Mouse (Mus musculus): ENCODE measurements around the gene Suds3. TPM values are rescaled to one million over a fixed set of nuclear protein-coding genes. Genes with fewer than 3 reads are reported as not detected.

Suds3 gene
- polyA plus RNA-seq, 1 experiment from 2014 or later: 106 TPM

DNA sequence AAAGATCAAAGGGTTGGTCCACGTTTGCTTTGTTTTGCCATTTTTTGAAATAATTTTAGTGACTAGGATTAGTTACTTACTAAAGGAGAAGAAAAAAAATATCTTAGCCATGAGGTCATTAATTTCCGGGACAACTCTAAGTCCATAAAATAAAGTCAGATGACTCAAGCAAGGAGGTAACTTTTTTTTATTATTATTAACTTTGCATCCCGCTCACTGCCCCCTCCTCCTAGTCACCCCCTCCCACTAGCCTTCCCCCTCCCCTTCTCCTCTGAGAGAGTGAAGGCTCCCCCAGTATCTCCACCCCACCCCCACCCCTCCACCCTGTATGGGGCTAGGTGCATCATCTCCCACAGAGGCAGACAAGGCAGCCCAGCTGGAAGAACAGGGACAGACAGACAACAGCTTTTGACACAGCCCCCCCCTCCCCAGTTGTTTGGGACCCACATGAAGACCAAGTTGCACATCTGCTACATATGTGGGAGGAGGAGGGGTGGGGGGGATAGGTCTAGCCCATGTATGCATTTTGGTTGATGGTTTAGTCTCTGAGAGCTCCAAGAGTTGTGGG is 19.1 kb upstream of the Suds3 start:
- H3K27me3 ChIP-seq: no peaks in the 10 kb centered on the region
- WGBS: 58% methylated on average over 3 of the region's 3 CpGs
- H3K4me1 ChIP-seq (replicated peaks): peaks cover 11% of the 10 kb centered on the region
- no peaks in the 10 kb centered on the region for H3K36me3 ChIP-seq
- H3K4me2 ChIP-seq: no peak overlapping the region
- H3K4me3 ChIP-seq (replicated peaks): no peak overlapping the region
- no peak overlapping the region for H3K9ac ChIP-seq (replicated peaks)
- H3K27ac ChIP-seq: no peak overlapping the region
- no peaks in the 10 kb centered on the region for H3K9me3 ChIP-seq
- no peak for ATAC-seq (ENCODE audit: insufficient number of reproducible peaks, insufficient read depth, low FRiP score, low TSS enrichment, low read depth)

DNA sequence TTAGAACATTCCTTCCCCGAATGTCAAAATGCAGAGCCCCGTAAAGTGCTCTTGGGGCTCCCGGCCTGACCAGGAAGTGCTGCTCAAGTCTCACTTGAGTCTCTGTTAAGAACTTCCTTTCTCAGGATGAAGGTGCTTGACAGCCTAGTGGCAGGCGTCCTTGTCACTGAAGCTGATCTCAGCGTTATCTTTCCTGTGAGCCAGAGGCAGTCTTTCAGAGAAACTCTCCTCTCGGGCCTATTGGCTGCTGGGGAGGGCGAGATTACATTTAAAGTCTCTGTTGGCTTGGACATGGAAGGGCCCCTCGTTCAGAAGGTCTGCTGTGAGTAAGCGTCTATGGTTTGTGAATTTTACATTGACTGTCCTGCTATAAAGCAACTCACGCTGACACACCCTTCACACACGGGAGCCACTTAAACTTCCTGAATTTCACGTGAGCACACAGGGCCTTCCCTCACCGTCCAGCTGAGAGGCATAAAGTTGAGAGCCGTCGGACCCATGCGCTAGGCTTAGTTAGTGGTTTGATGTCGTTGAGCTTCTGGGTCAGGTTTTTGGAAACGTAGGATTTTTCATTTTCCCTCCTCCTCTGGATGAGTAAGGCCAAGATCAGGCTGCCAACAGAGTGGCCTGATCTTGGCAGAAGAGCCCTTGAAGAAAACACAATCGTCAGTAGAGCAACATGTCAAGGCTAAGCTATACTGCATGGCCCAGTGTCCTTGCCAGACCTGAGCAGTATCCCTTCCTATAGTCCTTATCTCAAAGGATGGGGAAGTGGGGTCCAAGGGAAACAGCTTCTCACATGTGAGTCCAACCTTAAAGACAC is 18.4 kb upstream of the Suds3 start:
- ATAC-seq (ENCODE audit: insufficient number of reproducible peaks, insufficient read depth, low FRiP score, low TSS enrichment, low read depth): no peak
- Histone ChIP-seq H3K27ac (no peak overlapping the region), H3K9ac (replicated peaks) (no peak overlapping the region), H3K9me3 (no peaks in the 10 kb centered on the region), H3K4me2 (no peak overlapping the region), H3K4me3 (replicated peaks) (no peak overlapping the region), H3K36me3 (no peaks in the 10 kb centered on the region), H3K4me1 (replicated peaks) (peaks cover 11% of the 10 kb centered on the region), H3K27me3 (no peaks in the 10 kb centered on the region)
- 68% methylated on average over 19 of the region's 19 CpGs for WGBS

DNA sequence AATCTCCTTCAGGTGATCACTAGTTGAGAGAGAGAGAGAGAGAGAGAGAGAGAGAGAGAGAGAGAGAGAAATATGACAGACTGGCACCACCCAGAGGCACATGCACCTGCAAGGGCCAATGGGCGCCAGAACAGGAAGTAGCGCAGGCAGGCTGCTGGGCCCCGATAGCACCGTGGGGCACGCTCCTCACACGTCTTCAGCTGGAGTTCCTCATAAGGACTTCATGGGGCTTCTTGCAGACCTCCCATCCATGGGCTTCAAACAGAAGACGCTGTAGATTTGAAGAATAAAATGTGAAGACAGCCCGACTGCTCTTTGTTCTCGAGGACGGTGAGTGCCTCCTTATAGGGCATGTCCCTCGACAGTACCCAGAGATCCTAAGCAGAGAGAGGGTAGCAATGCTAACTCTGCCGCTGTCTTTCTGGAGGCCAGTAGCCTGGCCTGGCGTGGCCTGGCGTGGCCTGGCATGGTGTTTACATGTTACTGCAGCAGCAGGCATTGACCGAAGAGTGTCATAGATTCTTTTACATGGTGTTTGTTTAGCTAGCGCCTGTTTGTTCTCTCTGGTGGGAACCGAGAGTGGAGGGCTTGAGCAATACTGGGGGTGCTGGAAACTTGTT is 17.6 kb upstream of the Suds3 start:
- peaks cover 11% of the 10 kb centered on the region for H3K4me1 ChIP-seq (replicated peaks)
- no peak overlapping the region for H3K4me2 ChIP-seq
- no peak overlapping the region for H3K9ac ChIP-seq (replicated peaks)
- no peak for ATAC-seq (ENCODE audit: insufficient number of reproducible peaks, insufficient read depth, low FRiP score, low TSS enrichment, low read depth)
- H3K27me3 ChIP-seq: no peaks in the 10 kb centered on the region
- H3K27ac ChIP-seq: no peak overlapping the region
- no peaks in the 10 kb centered on the region for H3K9me3 ChIP-seq
- 83% methylated on average over 17 of the region's 17 CpGs for WGBS
- no peak overlapping the region for H3K4me3 ChIP-seq (replicated peaks)
- no peaks in the 10 kb centered on the region for H3K36me3 ChIP-seq

DNA sequence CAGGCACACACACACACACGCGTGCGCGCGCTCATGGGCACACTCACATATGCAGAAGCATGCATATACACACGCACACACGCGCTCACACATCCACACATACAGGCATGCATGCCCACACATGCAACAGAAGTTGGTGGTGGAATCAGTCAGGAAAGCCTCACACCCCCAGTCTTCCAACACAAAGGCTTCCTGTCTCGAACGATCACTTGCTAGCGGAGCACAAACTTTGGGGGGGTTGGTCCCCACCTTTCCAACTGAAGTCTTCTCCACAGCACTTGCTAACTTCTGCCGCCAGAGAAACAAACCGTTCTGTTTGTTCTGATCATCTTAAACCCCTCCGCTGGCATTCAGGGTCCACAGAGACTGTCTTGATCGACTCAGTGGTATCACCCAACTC is 14.8 kb upstream of the Suds3 start:
- Histone ChIP-seq H3K27me3 (no peaks in the 10 kb centered on the region), H3K4me1 (replicated peaks) (peaks cover 8% of the 10 kb centered on the region), H3K36me3 (no peaks in the 10 kb centered on the region), H3K9ac (replicated peaks) (no peak overlapping the region), H3K4me3 (replicated peaks) (no peak overlapping the region), H3K27ac (no peak overlapping the region), H3K4me2 (no peak overlapping the region), H3K9me3 (no peaks in the 10 kb centered on the region)
- 94% methylated on average over 15 of the region's 15 CpGs for WGBS
- ATAC-seq (ENCODE audit: insufficient number of reproducible peaks, insufficient read depth, low FRiP score, low TSS enrichment, low read depth): no peak

DNA sequence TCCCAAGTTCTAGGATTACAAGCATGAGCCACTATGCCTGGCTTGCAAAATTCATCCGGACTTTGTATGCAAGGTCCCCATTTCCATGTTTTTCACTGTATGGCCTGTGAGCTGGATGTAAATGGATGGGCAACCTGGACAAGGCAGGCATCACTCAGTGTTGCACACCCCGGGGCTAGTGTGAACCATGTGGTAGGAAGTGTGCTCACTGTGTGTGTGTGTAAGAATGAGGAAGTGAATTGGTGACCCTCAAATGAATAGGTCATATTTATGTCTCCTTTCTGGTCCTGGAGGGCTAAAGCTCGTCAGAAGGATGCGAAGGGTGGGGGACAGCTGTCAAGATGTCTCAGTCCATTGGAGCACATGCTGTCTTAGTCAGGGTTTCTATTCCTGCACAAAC is 11.1 kb upstream of the Suds3 start:
- no peak overlapping the region for H3K9ac ChIP-seq (replicated peaks)
- peaks cover 9% of the 10 kb centered on the region for H3K27me3 ChIP-seq
- 79% methylated on average over 4 of the region's 4 CpGs for WGBS
- no peaks in the 10 kb centered on the region for H3K9me3 ChIP-seq
- ATAC-seq (ENCODE audit: insufficient number of reproducible peaks, insufficient read depth, low FRiP score, low TSS enrichment, low read depth): no peak
- H3K27ac ChIP-seq: no peak overlapping the region
- no peak overlapping the region for H3K4me3 ChIP-seq (replicated peaks)
- H3K4me2 ChIP-seq: no peak overlapping the region
- H3K36me3 ChIP-seq: no peaks in the 10 kb centered on the region
- H3K4me1 ChIP-seq (replicated peaks): no peaks in the 10 kb centered on the region

DNA sequence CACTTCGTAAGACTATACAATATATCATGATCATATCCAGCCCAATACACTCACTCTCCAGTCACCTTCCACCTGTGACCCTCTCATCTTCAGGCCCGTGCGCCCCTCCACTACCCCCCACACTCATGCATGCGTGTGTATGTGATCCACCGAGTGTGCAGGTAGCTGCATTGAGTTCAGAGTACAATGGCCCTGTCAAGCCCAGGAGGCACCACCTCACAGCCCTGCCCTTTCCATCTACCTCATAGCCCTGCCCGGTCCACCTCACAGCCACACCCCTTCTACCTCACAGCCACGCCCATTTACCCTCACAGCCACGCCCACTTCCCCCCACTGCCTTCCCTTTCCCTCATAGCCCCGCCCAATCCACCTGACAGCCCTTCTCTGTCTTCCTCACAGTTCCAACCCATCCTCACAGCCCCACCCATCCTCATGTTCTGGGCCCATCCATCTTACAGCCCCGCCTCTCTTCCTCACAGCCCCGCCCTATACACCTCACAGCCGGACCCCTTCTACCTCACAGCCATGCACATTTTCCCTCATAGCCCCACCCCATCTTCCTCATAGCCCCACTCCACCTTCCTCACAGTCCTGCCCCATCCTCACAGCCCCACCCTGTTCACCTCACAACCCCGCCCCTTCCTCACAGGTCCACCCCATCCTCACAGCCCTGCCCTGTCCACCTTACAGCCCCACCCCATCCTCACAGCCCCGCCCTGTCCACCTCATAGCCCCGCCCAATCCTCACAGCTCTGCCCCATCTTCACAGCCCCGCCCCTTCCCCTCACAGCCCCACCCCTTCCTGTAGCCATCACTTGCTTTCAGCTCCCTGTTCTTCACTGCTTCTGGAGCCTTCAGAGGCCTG is 9.8 kb upstream of the Suds3 start:
- H3K4me2 ChIP-seq: no peak overlapping the region
- H3K27ac ChIP-seq: no peak overlapping the region
- peaks cover 21% of the 10 kb centered on the region for H3K27me3 ChIP-seq
- no peak overlapping the region for H3K9ac ChIP-seq (replicated peaks)
- no peak for ATAC-seq (ENCODE audit: insufficient number of reproducible peaks, insufficient read depth, low FRiP score, low TSS enrichment, low read depth)
- peaks cover 7% of the 10 kb centered on the region for H3K4me1 ChIP-seq (replicated peaks)
- 78% methylated on average over 16 of the region's 16 CpGs for WGBS
- no peaks in the 10 kb centered on the region for H3K36me3 ChIP-seq
- H3K9me3 ChIP-seq: no peaks in the 10 kb centered on the region
- H3K4me3 ChIP-seq (replicated peaks): no peak overlapping the region

DNA sequence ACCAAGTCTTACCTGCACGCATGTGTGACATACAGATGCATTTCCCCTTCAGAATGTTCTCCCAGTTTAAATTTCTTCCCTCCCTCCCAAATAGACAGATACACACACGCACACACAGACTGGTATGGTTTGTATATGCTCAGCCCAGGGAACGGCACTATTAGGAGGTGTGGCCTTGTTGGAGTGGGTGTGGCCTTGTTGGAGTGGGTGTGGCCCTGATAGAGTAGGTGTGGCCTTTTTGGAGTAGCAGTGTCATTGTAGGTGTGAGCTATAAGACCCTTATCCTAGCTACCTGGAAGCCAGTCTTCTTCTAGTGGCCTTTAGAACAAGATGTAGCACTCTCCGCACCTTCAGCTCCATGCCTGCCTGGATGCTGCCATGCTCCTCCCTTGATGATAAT is 7.9 kb upstream of the Suds3 start:
- Histone ChIP-seq H3K27ac (no peak overlapping the region), H3K4me1 (replicated peaks) (peaks cover 14% of the 10 kb centered on the region), H3K9ac (replicated peaks) (no peak overlapping the region), H3K4me2 (no peak overlapping the region), H3K4me3 (replicated peaks) (no peak overlapping the region), H3K9me3 (no peaks in the 10 kb centered on the region), H3K36me3 (no peaks in the 10 kb centered on the region), H3K27me3 (peaks cover 25% of the 10 kb centered on the region)
- WGBS: 90% methylated on average over 4 of the region's 4 CpGs
- no peak for ATAC-seq (ENCODE audit: insufficient number of reproducible peaks, insufficient read depth, low FRiP score, low TSS enrichment, low read depth)

DNA sequence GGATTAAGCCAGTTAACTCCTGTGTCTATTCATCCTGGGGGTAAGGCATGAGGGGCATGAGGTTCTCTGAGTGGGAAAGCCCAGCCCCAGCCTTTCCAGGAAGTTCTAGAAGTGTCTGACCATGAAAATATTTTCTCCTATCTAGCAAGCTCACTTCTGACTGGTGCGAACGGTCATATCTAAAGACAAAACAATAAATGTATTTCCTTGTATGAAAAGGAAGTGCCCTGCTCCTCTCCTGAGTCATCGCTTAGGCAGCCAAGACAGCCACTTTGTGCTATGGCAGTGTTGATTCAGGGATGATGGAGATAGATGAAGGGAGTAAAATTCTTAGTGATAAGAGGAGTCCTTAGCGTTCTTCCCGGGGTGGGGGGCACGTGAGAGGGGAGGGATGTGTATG is 7.2 kb upstream of the Suds3 start:
- Histone ChIP-seq H3K27me3 (peaks cover 25% of the 10 kb centered on the region), H3K9ac (replicated peaks) (no peak overlapping the region), H3K9me3 (no peaks in the 10 kb centered on the region), H3K36me3 (no peaks in the 10 kb centered on the region), H3K27ac (no peak overlapping the region), H3K4me1 (replicated peaks) (peaks cover 15% of the 10 kb centered on the region), H3K4me3 (replicated peaks) (no peak overlapping the region), H3K4me2 (no peak overlapping the region)
- ATAC-seq (ENCODE audit: insufficient number of reproducible peaks, insufficient read depth, low FRiP score, low TSS enrichment, low read depth): no peak
- 85% methylated on average over 6 of the region's 6 CpGs for WGBS

DNA sequence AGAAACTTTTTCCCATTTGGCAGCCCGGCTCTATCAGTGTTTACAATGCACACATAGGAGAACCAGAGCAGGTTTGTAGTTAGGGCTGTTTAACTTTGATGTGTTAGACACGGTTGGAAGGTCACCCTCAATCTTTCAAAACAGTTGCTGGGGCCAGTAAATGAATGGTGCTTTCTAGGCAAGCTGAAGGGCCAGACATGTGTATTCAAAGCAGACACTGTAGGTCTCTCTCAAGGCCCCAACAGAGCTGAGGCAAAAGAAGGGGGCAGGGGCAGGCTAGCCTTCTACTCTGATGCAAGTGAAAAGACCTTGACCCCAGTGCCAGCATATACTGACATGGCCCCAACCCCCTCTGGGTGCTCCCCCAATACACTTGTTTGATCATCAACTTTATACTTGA is 5.7 kb upstream of the Suds3 start:
- peaks cover 15% of the 10 kb centered on the region for H3K4me1 ChIP-seq (replicated peaks)
- WGBS: 2% methylated on average over 2 of the region's 2 CpGs
- H3K9ac ChIP-seq (replicated peaks): no peak overlapping the region
- no peaks in the 10 kb centered on the region for H3K36me3 ChIP-seq
- no peak overlapping the region for H3K4me3 ChIP-seq (replicated peaks)
- no peak overlapping the region for H3K27ac ChIP-seq
- ATAC-seq (ENCODE audit: insufficient number of reproducible peaks, insufficient read depth, low FRiP score, low TSS enrichment, low read depth): no peak
- peaks cover 25% of the 10 kb centered on the region for H3K27me3 ChIP-seq
- no peaks in the 10 kb centered on the region for H3K9me3 ChIP-seq
- H3K4me2 ChIP-seq: 0 out of 2 replicates have a peak overlapping the region, but pooled peaks have one; percentile 90

DNA sequence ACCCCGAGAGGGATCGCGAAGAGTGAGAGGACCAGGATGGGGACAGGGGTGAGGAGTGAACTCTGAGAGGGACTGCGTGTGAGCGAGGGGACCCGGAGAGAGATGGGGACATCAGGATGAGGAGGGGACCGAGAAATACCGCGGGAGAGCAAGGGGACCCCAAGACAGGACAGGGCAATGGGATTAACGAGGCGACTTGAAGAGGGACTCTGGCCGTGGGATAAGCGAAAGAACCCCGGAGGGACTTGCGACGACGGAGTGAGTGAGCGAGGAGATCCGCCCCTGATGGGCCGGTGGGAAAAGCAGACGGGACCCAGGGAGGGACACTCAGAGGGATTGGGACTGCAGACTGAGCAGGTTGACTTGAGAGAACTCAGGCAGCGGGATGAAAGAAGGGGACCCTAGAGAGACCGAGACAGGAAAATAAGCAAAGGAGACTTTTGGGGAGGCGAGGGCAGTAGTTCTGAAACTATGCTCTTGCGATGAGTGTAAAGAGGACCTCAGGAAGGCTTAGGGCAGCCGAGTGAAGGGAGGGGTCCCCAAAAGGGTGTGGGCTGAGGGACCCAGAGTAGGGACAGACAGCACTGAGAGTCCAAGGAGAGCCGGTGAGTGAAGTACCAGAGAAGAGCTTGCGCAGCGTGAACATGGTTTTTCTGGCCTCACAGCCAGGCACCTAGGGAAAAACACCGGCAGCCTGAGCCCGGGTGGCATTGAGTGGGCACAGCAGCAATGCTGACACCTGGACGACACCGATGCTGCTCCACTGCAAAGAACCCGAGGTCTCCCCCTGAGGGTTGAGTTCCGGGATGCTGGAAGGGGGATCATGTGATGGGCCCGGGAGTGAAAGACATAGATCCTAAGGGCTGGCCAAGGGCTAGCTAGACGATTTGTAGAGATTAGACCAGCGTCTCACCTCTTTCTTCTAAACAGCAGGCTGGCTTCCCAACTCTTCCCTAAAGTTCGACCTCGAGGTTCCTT is 4.9 kb upstream of the Suds3 start:
- H3K36me3 ChIP-seq: no peaks in the 10 kb centered on the region
- WGBS: 1% methylated on average over 40 of the region's 40 CpGs
- ATAC-seq (ENCODE audit: insufficient number of reproducible peaks, insufficient read depth, low FRiP score, low TSS enrichment, low read depth): peak; percentile 22; the same call in 1 of the 2 replicates

More for the DNA sequence above, 4.9 kb upstream of the Suds3 start:
- peaks cover 15% of the 10 kb centered on the region for H3K4me1 ChIP-seq (replicated peaks)
- H3K4me2 ChIP-seq: peak overlapping the region; percentile 90
- peaks cover 25% of the 10 kb centered on the region for H3K27me3 ChIP-seq
- H3K9ac ChIP-seq (replicated peaks): peak overlapping the region; percentile 69
- no peaks in the 10 kb centered on the region for H3K9me3 ChIP-seq
- no peak overlapping the region for H3K27ac ChIP-seq
- peak overlapping the region; percentile 72 for H3K4me3 ChIP-seq (replicated peaks)
